Mouse (Mus musculus): Measurements from ENCODE around the gene Cavin1. TPM values are rescaled to one million over a fixed set of nuclear protein-coding genes. Genes with fewer than 3 reads are reported as not detected.

Gene Cavin1
- total and polyA plus RNA-seq, 2 experiments from 2014 or later = 26.0 to 46.0 TPM

DNA sequence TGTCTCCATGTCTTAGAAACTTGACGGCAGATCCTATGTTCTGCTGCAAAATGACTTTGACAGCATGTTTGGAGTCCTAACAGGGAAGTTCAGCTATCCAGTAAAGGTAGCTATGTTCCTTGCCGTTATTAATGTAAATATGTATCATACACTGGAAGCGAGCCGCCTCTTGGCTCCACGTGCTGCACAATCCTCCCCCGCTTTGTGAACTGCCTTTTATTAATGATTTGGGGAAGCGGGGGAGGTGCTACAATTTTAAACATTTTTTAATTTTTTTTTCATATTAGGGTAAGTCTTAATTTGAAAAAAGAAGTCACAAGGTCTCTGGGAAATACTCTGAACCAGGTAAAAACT lies 13.1 kb upstream of the Cavin1 start:
- TF ChIP-seq CTCF (IDR thresholded peaks at IDR 0.05) = no peak
- H3K4me3 ChIP-seq (ENCODE audit: low read depth, low read length) = no peak overlapping the region
- no peak overlapping the region for H3K4me2 ChIP-seq (ENCODE audit: low read depth, low read length, poor library complexity, severe bottlenecking)
- no peaks in the 10 kb centered on the region for H3K27me3 ChIP-seq (ENCODE audit: insufficient read depth, low read length)
- H3K27ac ChIP-seq (ENCODE audit: low read depth, low read length) = no peak overlapping the region
- H3K9me3 ChIP-seq (ENCODE audit: low read length) = no peaks in the 10 kb centered on the region
- ATAC-seq (ENCODE audit: low FRiP score) = no peak
- WGBS = 78% methylated on average over 7 of the region's 7 CpGs
- H3K36me3 ChIP-seq (ENCODE audit: insufficient read depth, low read length) = no peaks in the 10 kb centered on the region
- H3K4me1 ChIP-seq (ENCODE audit: insufficient read depth, low read length) = no peaks in the 10 kb centered on the region
- DNase-seq (ENCODE audit: low spot score) = no peak
- no peak overlapping the region for H3K9ac ChIP-seq (replicated peaks; ENCODE audit: low read length, poor library complexity, severe bottlenecking)

DNA sequence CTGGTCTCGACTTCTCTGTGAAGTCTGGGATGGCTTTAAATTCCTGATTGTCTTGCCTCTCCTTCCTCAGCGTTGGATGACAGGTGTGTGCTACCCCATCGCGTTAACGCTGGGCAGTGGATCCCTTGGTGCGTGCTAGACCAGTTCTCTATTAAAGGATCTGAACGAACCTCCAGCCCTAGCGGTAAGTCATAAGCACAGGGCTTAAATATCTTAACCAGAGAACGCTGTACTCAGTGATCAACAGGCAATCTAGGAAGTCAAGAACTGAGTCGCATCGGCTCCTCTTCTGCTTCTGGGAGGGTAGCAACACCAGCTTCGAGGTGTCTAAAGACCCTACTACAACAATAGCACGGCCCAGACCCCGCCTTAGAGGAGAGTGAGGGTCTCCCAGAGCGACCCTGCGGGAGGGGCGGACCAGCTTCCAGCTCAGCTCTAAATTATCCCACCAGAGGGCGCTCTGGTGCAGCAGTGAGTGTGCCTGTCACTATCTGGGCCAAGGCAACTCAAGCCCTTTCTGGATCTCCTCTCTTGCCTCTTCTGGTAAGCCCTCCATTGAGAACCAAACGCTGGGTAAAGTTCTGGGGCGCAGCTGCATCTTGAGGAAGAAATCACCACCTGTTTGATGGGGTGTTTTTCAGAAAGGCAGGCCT lies 12.6 kb upstream of the Cavin1 start:
- Histone ChIP-seq H3K4me2 (ENCODE audit: low read depth, low read length, poor library complexity, severe bottlenecking) (peak overlapping the region; percentile 49), H3K4me3 (ENCODE audit: low read depth, low read length) (peak overlapping the region; percentile 26), H3K27ac (ENCODE audit: low read depth, low read length) (no peak overlapping the region), H3K36me3 (ENCODE audit: insufficient read depth, low read length) (no peaks in the 10 kb centered on the region), H3K4me1 (ENCODE audit: insufficient read depth, low read length) (no peaks in the 10 kb centered on the region), H3K9ac (replicated peaks; ENCODE audit: low read length, poor library complexity, severe bottlenecking) (no peak overlapping the region), H3K27me3 (ENCODE audit: insufficient read depth, low read length) (no peaks in the 10 kb centered on the region), H3K9me3 (ENCODE audit: low read length) (no peaks in the 10 kb centered on the region)
- ATAC-seq (ENCODE audit: low FRiP score) = peak; percentile 52; the same call in 1 of the 2 replicates
- peak; percentile 88 for DNase-seq (ENCODE audit: low spot score)
- TF ChIP-seq CTCF (IDR thresholded peaks at IDR 0.05) = peak; percentile 89
- WGBS = 2% methylated on average over 20 of the region's 20 CpGs

DNA sequence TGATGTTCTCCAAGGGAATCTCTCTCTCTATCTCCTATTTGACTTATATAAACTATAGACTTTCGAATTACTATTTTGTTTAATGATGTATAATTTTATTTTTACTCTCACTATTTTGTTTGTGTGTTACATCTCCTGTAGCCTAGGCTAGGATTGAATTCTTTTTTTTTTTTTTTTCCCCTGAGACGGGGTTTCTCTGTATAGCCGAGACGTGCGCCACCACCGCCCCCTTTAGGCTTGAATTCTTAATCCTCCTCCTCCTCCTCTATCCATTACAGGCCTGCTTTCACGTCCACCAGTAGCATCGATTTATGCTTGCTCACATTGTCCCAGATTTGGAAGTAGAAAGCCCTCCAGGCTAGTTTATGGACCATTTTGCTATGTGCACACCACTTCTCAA lies 11.4 kb upstream of the Cavin1 start:
- no peak overlapping the region for H3K27ac ChIP-seq (ENCODE audit: low read depth, low read length)
- H3K4me3 ChIP-seq (ENCODE audit: low read depth, low read length) = no peak overlapping the region
- H3K27me3 ChIP-seq (ENCODE audit: insufficient read depth, low read length) = no peaks in the 10 kb centered on the region
- H3K4me1 ChIP-seq (ENCODE audit: insufficient read depth, low read length) = no peaks in the 10 kb centered on the region
- no peak overlapping the region for H3K9ac ChIP-seq (replicated peaks; ENCODE audit: low read length, poor library complexity, severe bottlenecking)
- no peak overlapping the region for H3K4me2 ChIP-seq (ENCODE audit: low read depth, low read length, poor library complexity, severe bottlenecking)
- H3K9me3 ChIP-seq (ENCODE audit: low read length) = no peaks in the 10 kb centered on the region
- no peak for DNase-seq (ENCODE audit: low spot score)
- H3K36me3 ChIP-seq (ENCODE audit: insufficient read depth, low read length) = no peaks in the 10 kb centered on the region
- TF ChIP-seq CTCF (IDR thresholded peaks at IDR 0.05) = no peak; the same call in 1 of the 2 replicates
- 18% methylated on average over 8 of the region's 8 CpGs for WGBS
- no peak for ATAC-seq (ENCODE audit: low FRiP score)

DNA sequence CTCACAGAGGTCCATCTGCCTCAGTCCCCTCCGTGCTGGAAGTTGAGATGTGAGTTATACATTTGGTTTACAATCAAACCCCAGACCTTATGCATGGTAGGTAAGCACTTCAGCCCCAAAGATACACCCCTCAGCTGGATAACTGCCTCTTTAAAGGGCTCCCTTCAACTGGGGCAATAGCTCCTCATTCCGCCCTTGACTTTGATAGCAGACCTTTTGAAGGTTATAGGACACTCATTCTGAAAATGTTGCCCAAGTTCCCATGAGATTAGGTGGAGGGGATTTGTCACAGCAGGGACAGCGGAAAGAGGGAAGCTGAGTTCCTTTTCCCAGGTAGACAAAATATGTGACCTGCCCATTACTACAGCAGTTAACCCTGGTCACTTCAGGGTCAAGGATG lies 10.5 kb upstream of the Cavin1 start:
- WGBS = 63% methylated on average over 3 of the region's 3 CpGs
- no peak for DNase-seq (ENCODE audit: low spot score)
- no peak overlapping the region for H3K4me3 ChIP-seq (ENCODE audit: low read depth, low read length)
- TF ChIP-seq CTCF (IDR thresholded peaks at IDR 0.05) = no peak
- no peaks in the 10 kb centered on the region for H3K4me1 ChIP-seq (ENCODE audit: insufficient read depth, low read length)
- H3K9ac ChIP-seq (replicated peaks; ENCODE audit: low read length, poor library complexity, severe bottlenecking) = no peak overlapping the region
- H3K36me3 ChIP-seq (ENCODE audit: insufficient read depth, low read length) = no peaks in the 10 kb centered on the region
- H3K4me2 ChIP-seq (ENCODE audit: low read depth, low read length, poor library complexity, severe bottlenecking) = no peak overlapping the region
- H3K27me3 ChIP-seq (ENCODE audit: insufficient read depth, low read length) = 0 out of 2 replicates have a peak, but pooled peaks cover 4% of the 10 kb centered on the region
- no peak overlapping the region for H3K27ac ChIP-seq (ENCODE audit: low read depth, low read length)
- H3K9me3 ChIP-seq (ENCODE audit: low read length) = no peaks in the 10 kb centered on the region
- no peak for ATAC-seq (ENCODE audit: low FRiP score)

DNA sequence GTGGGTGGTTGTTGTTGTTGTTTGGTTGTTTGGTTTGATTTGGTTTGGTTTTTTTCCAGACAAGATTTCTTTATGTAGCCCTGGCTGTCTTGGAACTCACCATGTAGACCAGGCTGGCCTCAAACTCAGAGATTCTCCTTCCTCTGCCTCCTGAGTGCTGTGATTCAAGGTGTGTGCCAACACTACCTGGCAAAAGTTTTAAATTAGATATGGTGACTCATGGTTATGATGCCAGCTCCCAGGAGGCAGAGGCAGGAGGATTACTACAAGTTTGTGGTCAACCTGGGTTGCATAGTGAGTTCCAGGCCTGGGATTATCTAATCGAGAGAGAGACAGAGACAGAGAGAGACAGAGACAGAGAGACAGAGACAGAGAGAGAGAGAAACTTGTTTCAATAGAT lies 9.8 kb upstream of the Cavin1 start:
- DNase-seq (ENCODE audit: low spot score) = no peak
- Histone ChIP-seq H3K9ac (replicated peaks; ENCODE audit: low read length, poor library complexity, severe bottlenecking) (no peak overlapping the region), H3K4me3 (ENCODE audit: low read depth, low read length) (no peak overlapping the region), H3K4me2 (ENCODE audit: low read depth, low read length, poor library complexity, severe bottlenecking) (no peak overlapping the region), H3K27ac (ENCODE audit: low read depth, low read length) (no peak overlapping the region), H3K4me1 (ENCODE audit: insufficient read depth, low read length) (no peaks in the 10 kb centered on the region), H3K36me3 (ENCODE audit: insufficient read depth, low read length) (no peaks in the 10 kb centered on the region), H3K9me3 (ENCODE audit: low read length) (no peaks in the 10 kb centered on the region), H3K27me3 (ENCODE audit: insufficient read depth, low read length) (0 out of 2 replicates have a peak, but pooled peaks cover 4% of the 10 kb centered on the region)
- ATAC-seq (ENCODE audit: low FRiP score) = no peak
- no peak for TF ChIP-seq CTCF (IDR thresholded peaks at IDR 0.05)
- WGBS = 88% methylated on average over 1 of the region's 1 CpGs

DNA sequence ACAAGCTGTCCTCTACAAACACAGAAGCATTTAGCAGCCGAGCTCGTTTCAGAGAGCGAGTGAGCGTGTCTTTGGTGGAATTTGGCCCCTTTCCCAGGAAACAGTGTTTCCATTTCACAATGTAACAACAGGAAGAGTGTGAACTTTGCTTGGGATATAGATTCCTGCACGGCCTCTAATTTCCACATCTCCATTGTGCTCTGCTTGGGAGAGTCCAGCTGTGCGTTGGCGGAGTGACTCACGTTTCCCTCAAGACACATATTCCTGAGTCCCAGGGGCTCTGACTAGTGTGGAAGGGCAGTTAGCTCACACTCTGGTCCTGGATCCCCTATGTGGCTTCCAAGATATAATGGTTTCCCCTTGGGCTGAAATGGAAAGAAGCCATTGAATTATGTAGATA lies 9.2 kb upstream of the Cavin1 start:
- no peak for TF ChIP-seq CTCF (IDR thresholded peaks at IDR 0.05)

More for the DNA sequence above, 9.2 kb upstream of the Cavin1 start:
- no peaks in the 10 kb centered on the region for H3K36me3 ChIP-seq (ENCODE audit: insufficient read depth, low read length)
- no peak overlapping the region for H3K27ac ChIP-seq (ENCODE audit: low read depth, low read length)
- H3K9ac ChIP-seq (replicated peaks; ENCODE audit: low read length, poor library complexity, severe bottlenecking) = no peak overlapping the region
- no peak for ATAC-seq (ENCODE audit: low FRiP score)
- H3K4me3 ChIP-seq (ENCODE audit: low read depth, low read length) = no peak overlapping the region
- H3K4me2 ChIP-seq (ENCODE audit: low read depth, low read length, poor library complexity, severe bottlenecking) = no peak overlapping the region
- peak; percentile 17 for DNase-seq (ENCODE audit: low spot score)
- no peaks in the 10 kb centered on the region for H3K9me3 ChIP-seq (ENCODE audit: low read length)
- H3K4me1 ChIP-seq (ENCODE audit: insufficient read depth, low read length) = no peaks in the 10 kb centered on the region
- 0 out of 2 replicates have a peak, but pooled peaks cover 4% of the 10 kb centered on the region for H3K27me3 ChIP-seq (ENCODE audit: insufficient read depth, low read length)
- 56% methylated on average over 8 of the region's 8 CpGs for WGBS
